Mouse (Mus musculus) liver, postnatal 0 days (tissue): ENCODE data around the gene A930004D18Rik.

ENCODE experiments used
- CTCF ChIP-seq: sonication (generic); IDR thresholded peaks from 2 replicates; pipeline ENCODE4 v1.5.1; 2016; ENCODE audit warnings: antibody characterized with exemption, low read depth
- EP300 ChIP-seq: IDR thresholded peaks from 2 replicates; pipeline ENCODE4 v1.6.1; 2016; ENCODE audit warnings: antibody characterized with exemption, low read depth, mild to moderate bottlenecking

DNA sequence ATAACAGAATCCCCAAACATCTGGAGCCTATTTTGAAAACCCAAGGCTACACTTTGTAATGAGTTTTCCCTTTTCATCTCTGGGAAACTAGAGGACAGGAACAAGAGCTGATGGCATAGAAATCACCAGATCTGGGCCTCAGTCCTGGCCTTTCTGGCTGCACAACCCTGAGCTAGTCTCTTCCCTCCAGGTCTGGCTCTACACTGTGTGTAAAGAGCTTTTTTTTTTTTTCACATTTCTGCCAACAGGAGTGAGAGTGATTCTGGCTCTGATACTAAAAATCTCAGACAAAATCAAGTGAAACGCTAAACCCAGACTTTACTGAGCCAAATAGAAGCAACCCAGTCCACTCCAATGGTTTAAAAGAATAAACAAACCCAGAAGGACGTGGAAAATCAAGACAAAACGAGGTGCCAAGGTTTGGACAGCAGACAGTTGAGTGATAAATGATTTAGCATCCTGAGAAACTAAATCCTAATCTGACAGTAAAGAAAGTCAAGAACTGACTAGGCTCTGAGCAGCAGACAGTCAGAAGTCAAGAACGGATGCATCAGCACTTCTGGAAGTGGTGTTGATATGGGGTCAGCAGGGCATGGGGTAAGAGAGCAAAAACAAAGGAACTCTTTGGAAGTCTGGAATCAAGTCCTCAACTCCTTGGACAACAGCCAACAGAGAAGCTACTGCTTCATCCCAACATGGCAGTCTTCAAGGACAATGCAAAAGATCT, 61.8 kb downstream of the A930004D18Rik start:
- TF ChIP-seq CTCF = no peak
- no peak for TF ChIP-seq EP300
